8 mouse cellular contexts compared by ENCODE assay signal in genomic region chr2:142859452-142859851, GRCm38 (mm10). TPM values are rescaled to one million over a fixed set of nuclear protein-coding genes. Genes with fewer than 3 reads are reported as not detected.
DNase-seq lines count a peak whose midpoint lies in the region; ATAC-seq and TF ChIP-seq lines count a peak whose summit lies in the region.

No protein-coding gene starts in this region.

- no peaks in the 10 kb centered on the region for H3K4me1 ChIP-seq in heart, embryonic 11.5 days (ENCODE audit: control insufficient read depth, insufficient read depth, low read length)

- TF ChIP-seq CTCF in left cerebral cortex, adult 2 months (IDR thresholded peaks at IDR 0.05), result peak; percentile 87

- intact Hi-C loops in left cerebral cortex, adult 2 months (cut with DNase I), result loop anchor here (1.0 kb wide), 2 partner anchors 108 to 234 kb away; no protein-coding TSS in a partner anchor

- 51% methylated on average over 4 of the region's 4 CpGs for WGBS in heart, embryonic 11.5 days (ENCODE audit: insufficient replicate concordance)

- H3K27ac ChIP-seq in heart, embryonic 11.5 days (ENCODE audit: low read depth, low read length), result no peak overlapping the region
- no peak overlapping the region for H3K27ac ChIP-seq in left cerebral cortex, adult 2 months

- no peaks in the 10 kb centered on the region for H3K9me3 ChIP-seq in heart, embryonic 11.5 days (replicated peaks; ENCODE audit: control insufficient read depth, low read length)

- DNase-seq in heart, adult 18-20 months, result peak; percentile 36 to 65
- peak; percentile 67 for DNase-seq in ZHBTc4 (ENCODE audit: low read depth, low spot score)
- peak; percentile 82 for DNase-seq in embryo, embryonic 10.5 days (ENCODE audit: low spot score)
- DNase-seq in induced T-regulatory cell, adult 2 months (ENCODE audit: low read depth), result peak; percentile 40
- DNase-seq in left cerebral cortex, adult 2 months (ENCODE audit: extremely low spot score in 1 of 2, low spot score in 2 of 2), result peak; percentile 45 to 53
- peak; percentile 65 for DNase-seq in mesoderm, embryonic 11.5 days (ENCODE audit: low read depth, low spot score)
- DNase-seq in thymus, postnatal 25 days, result peak; percentile 11

- ATAC-seq in heart, embryonic 11.5 days (replicated peaks; ENCODE audit: insufficient number of reproducible peaks, low FRiP score, low TSS enrichment), result no peak; the same call in 1 of the 2 replicates

- no peaks in the 10 kb centered on the region for H3K36me3 ChIP-seq in heart, embryonic 11.5 days (ENCODE audit: control insufficient read depth, insufficient read depth, low read length)

- H3K4me3 ChIP-seq in heart, embryonic 11.5 days (ENCODE audit: low read depth, low read length), result no peak overlapping the region
- H3K4me3 ChIP-seq in left cerebral cortex, adult 2 months, result no peak overlapping the region

- H3K4me2 ChIP-seq in heart, embryonic 11.5 days, result no peak overlapping the region

- no peaks in the 10 kb centered on the region for H3K27me3 ChIP-seq in heart, embryonic 11.5 days (ENCODE audit: control insufficient read depth, insufficient read depth, low read length)

- H3K9ac ChIP-seq in heart, embryonic 11.5 days (ENCODE audit: low read depth, low read length), result no peak overlapping the region

RNA-seq across cellular contexts. Expression of gene Kif16b, which starts 41.9 kb away (rescaled TPM):
- total RNA-seq in heart, adult 18-20 months (2021), result 10 to 100 TPM; 35.6 to 36.6 TPM
- 7.6 and 11.3 TPM in 2 replicates for polyA plus RNA-seq in heart, embryonic 11.5 days (2014; fragmentation: Nextera tagmentation; extraction: Ambion mirVana)
- 10 to 100 TPM; 15.7 to 17.3 TPM for total RNA-seq in left cerebral cortex, adult 2 months (2021)

Comparison
In these comparisons a context has a peak if more than half of its experiments do, and no peak if none do; other contexts are left out.
1. DNase-seq: peak in every context shown above with its lines; median percentile 82 in embryo, embryonic 10.5 days; 67 in ZHBTc4; 65 in mesoderm, embryonic 11.5 days; 50 in heart, adult 18-20 months; 49 in left cerebral cortex, adult 2 months; 40 in induced T-regulatory cell, adult 2 months; 11 in thymus, postnatal 25 days.